Mouse (Mus musculus): ENCODE measurements at regions not wholly inside any gene's neighbourhood (a gene's known extent, or its start where the extent isn't known, plus 50 kb on each side); places are given as distances from the start of the nearest gene placed in this dataset.
"Not testable (repeated sequence)": the region's sequence is repeated elsewhere in the genome, so short reads cannot be mapped to it uniquely, and the experiment has no call there.

GRCm38 (mm10) chr11:27105920-27106319 lies 512.1 kb upstream of the Vrk2 start:
- no peak for DNase-seq (ENCODE audit: low spot score)

GRCm38 (mm10) chr11:27102906-27103305 lies 509.1 kb upstream of the Vrk2 start:
- DNase-seq (ENCODE audit: low spot score), result no peak

GRCm38 (mm10) chr11:27102045-27102444 lies 508.2 kb upstream of the Vrk2 start:
- DNase-seq (ENCODE audit: low spot score), result no peak

GRCm38 (mm10) chr11:27096615-27097014 lies 502.8 kb upstream of the Vrk2 start:
- no peak for DNase-seq (ENCODE audit: low spot score)

GRCm38 (mm10) chr11:27095460-27095859 lies 501.7 kb upstream of the Vrk2 start:
- not testable (repeated sequence) for DNase-seq (ENCODE audit: low spot score)

- no peak for DNase-seq (ENCODE audit: low spot score)
Observed at GRCm38 (mm10) chr11:27086516-27086915, 492.7 kb upstream of the Vrk2 start.

GRCm38 (mm10) chr11:27081188-27081587 lies 487.4 kb upstream of the Vrk2 start:
- DNase-seq (ENCODE audit: low spot score), result no peak

GRCm38 (mm10) chr11:27070381-27070780 lies 476.6 kb upstream of the Vrk2 start:
- DNase-seq (ENCODE audit: low spot score), result no peak

- no peak for DNase-seq (ENCODE audit: low spot score)
Observed at GRCm38 (mm10) chr11:27027243-27027852, 433.5 kb upstream of the Vrk2 start.

GRCm38 (mm10) chr11:27025500-27025899 lies 431.7 kb upstream of the Vrk2 start:
- no peak for DNase-seq (ENCODE audit: low spot score)

GRCm38 (mm10) chr11:26996292-26997099 lies 402.7 kb upstream of the Vrk2 start:
- no peak for DNase-seq (ENCODE audit: low spot score)

- no peak for DNase-seq (ENCODE audit: low spot score)
Observed at GRCm38 (mm10) chr11:26981216-26981615, 387.4 kb upstream of the Vrk2 start.

GRCm38 (mm10) chr11:26972533-26973081 lies 378.8 kb upstream of the Vrk2 start:
- no peak for DNase-seq (ENCODE audit: low spot score)

GRCm38 (mm10) chr11:26971161-26971560 lies 377.4 kb upstream of the Vrk2 start:
- DNase-seq (ENCODE audit: low spot score), result no peak

- no peak for DNase-seq (ENCODE audit: low spot score)
Observed at GRCm38 (mm10) chr11:26967427-26967826, 373.6 kb upstream of the Vrk2 start.

GRCm38 (mm10) chr11:26962928-26963667 lies 369.3 kb upstream of the Vrk2 start:
- no peak for DNase-seq (ENCODE audit: low spot score)

GRCm38 (mm10) chr11:26962040-26962927 lies 368.5 kb upstream of the Vrk2 start:
- no peak for DNase-seq (ENCODE audit: low spot score)

GRCm38 (mm10) chr11:26961336-26961980 lies 367.7 kb upstream of the Vrk2 start:
- DNase-seq (ENCODE audit: low spot score), result peak; percentile 56

GRCm38 (mm10) chr11:26956153-26956552 lies 362.4 kb upstream of the Vrk2 start:
- DNase-seq (ENCODE audit: low spot score), result no peak

- DNase-seq (ENCODE audit: low spot score), result no peak
Observed at GRCm38 (mm10) chr11:26931766-26932165, 338.0 kb upstream of the Vrk2 start.

GRCm38 (mm10) chr11:26907099-26907498 lies 313.3 kb upstream of the Vrk2 start:
- no peak for DNase-seq (ENCODE audit: low spot score)

All from urinary bladder, adult 2 months (tissue).